Mouse (Mus musculus) cerebellum, adult 9-11 months (tissue): ENCODE measurements around the gene Rbks.
"Not testable (repeated sequence)": the region's sequence is repeated elsewhere in the genome, so short reads cannot be mapped to it uniquely, and the experiment has no call there.

Experiments
- DNase-seq: peaks from one replicate; pipeline ENCODE4 v3.0.0; 2022

Rbks gene

DNA sequence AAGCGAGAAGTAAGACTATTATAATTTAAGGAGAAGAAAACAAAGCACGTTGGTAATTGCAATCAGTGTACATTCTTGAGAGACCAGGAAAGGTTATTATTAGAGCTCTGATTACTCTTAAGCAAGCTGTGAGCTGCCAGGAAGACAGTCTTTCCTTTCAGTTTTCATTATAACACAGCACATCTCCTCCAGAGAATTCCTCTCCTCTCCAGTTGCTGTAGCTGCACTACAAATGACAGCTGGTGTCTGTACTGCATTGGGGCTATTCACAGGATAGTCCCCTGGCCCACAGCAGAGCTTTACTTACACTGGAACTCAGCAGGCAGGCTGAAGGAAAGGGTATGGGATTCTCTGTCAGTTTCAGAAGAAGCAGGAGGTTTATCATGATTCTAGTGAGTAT, 24.0 kb downstream of the Rbks start:
- no peak for DNase-seq

DNA sequence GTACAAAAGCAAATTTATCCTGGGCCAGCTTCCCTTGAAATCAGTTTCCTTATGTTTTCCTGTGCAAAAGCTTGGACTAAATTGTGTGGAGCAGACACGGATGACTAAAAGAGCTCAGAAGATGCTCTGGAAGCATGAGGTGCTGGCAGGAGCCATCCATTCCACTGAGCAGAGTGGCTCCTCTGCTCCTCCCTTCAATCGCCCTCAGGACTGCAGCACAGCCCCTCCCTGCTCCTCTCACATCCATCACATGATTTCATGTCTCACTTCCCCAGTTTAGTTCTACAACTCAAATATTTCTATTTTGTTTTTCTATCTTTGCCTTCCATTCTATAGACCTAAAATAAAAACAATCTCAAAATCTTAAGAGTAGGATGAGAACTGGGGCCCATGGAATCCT, 26.3 kb downstream of the Rbks start:
- DNase-seq = no peak

DNA sequence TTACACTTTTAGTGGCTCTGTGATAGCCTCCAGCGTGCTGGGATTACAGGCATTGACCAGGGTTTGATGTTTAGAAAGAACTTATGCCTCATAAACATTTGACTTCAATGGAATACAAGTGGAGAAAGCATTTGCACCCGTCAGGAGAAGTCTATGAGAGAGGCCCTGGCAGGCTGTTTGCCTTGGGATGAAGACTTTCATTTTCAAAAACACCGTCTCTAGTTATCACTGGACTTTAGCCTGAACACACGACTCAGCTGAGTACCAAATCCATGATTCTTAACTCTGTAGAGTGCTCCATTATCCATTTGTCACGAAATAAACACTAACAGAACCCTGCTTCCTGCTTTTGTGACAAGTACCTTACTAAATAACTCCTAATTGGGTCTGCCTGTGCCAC, 27.4 kb downstream of the Rbks start:
- no peak for DNase-seq

DNA sequence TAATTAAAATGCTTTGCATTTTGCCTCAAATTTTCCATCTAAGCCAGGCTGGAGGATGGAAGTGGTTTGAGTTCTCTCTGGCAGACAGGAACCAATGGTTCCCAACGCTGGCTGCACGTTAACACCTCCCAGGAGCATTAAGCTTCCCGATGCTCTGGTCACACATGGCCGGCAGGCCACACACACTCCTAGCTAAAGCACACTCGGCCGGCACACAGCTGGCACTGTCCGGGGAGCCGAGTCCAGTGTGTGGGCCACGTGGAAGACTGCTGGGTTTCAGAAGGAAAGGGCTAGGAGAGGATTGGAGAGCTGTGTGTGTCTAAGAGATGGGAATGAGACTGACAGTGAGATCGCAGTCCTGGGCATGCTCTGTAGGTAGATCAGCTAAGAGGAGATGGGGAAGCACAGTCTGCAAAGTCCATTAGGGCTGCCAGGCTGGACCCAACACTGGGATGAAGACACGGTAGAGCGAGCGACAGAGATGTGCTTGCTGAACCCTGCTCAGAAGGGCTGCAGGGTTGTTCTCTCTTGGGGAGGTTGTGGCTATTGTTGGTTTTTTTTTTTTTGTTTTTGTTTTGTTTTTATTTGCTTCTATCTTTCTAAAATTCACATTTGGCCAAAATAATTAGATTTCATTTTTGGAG, 29.0 kb downstream of the Rbks start:
- DNase-seq = no peak

DNA sequence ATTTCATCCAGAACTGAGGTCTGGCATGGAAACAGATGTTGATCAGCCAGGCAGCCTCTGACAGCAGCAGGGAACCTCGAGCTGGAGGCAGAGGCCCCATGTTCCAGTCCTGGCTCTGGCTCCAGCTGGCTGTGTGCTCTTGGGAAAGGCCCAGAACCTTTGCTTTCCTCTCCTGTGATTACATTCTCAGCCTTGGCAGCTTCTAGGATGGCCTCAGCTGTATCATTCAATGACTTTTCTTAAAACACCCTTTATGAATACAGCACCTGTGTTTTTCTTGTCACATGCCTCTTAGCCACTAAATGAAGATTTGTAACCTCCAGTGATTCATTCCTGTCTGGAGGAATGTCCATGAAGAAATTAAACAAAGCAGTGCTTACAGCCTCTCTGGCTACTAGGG, 31.3 kb downstream of the Rbks start:
- no peak for DNase-seq

DNA sequence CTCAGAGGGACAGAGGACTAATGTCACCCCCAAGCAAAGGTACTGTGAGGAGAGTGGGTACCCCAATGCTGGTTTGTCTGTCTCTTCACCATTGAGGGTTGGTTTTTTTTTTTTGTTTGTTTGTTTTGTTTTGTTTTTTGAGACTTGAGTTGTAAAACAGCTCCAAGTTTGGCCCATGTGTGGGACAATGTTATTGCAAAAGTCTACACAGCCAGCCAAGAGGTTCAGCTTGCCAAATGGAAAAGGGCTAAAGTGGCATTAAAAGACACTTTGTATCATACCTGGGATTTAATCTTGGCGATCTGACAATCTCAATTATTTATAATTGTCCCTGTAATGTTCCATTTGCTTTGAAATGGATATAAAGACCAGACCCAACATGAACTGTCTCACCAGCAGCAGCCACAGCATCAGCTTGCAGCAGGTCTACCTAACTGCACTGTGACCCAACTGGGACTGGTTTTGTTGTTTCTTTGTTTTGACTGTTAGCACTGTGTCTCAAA, 41.7 kb downstream of the Rbks start:
- no peak for DNase-seq

DNA sequence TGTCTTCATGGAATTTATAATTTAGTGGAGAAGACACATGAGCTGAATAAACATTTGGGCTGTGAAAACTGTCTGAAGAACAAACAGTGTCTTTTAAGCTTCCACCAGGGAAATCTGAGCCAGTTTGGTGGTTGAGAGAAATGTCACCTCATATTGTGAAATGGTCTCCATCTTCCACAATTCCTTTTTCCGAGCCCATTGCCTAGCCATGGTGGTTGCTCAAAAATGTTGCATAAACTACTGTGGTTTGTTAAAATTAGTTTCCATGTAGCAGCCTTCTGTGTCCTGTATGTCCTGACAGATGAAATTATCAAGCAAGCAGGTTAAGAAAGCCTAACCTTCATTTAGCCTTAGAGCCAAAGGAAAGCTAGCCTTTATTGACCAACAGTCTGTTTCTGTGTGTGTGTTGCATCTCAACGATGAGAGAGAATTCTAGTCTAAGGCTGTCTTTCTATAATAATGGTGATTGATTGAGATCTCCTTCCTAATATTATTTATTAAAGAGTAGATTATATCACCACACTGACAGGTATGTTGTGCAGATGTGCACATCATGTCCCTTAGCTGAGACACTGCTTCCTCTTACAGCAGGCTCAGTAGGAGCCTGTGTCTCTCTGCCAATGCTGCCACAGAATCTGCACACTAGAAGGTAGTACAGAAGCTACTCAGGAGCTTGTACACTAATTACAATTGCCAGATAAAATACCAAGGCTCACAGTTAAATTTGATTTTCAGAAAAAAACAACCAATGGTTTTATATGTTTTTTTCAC, 46.7 kb downstream of the Rbks start:
- DNase-seq = no peak

DNA sequence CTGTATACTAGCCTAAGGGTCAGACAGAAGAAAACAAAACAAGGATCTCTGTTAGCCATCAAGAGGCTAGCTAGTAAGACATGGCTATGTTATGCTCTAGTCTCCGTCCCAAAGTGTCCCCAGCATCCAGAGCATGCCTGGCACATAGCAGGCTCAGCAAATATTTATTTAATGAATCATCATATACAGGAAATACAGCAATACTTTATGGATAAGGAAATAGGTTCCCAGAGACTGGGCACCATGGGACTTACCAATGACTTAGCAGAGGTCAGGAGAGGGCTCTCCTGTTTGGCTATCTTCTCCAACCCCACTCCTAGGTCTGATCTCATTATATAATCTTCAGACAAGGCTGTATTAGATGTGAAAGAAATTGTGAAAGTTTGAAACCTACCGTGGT, 50.1 kb downstream of the Rbks start:
- no peak for DNase-seq

DNA sequence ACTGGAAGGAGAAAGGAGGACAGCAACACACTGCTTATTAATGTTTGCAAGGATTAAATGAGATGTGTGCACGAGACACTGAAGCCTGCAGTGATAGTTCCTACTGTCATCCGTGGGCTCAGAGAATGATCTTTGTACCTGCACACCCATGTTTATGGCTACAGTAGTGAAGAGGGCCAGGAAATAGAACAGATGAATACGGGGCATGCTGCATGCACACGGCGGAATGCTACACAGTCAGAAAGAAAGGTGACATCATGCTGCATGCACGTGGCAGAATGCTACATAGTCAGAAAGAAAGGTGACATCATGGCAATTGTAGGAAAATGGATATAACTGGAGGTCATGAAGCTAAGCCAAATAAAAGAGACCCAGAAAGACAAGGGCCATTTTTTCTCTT, 50.9 kb downstream of the Rbks start:
- DNase-seq = no peak

DNA sequence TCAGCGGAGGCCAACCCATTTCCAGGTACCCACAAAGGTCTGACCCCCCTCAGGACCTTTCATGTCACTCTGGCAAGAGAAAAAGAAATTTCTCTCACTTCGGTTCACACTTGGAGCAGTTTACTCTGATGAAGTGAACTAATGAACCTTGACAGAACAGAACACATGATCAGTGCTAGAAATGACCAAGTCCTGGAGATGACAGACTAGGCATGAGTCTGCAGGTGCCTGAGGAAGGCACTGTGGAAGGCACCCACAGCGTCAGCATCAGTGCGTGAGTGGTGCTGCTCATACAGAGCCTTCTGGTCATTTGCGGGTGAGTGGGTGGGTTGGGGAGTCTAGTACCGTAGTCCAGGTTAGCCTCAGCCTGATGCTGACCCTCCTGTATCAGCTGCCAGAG, 51.6 kb downstream of the Rbks start:
- DNase-seq = no peak

DNA sequence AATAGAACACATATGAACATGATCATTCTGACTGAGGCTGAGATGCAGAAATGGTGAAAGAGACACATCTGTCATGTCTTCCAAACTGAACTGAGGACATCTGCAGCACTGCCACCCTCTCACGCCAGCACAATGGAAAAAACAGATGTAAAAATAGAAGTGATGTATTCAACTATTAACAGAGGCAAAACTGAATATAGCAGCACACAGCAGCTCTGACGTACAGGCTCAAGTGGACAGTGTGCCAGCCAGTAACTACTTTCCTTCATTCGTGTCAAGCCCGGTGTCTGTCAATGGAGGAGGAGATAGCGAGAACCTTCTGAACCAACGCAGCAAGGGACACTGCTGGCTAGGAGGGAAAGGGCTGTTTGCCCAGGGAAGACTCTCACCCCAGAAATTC, 52.6 kb downstream of the Rbks start:
- DNase-seq = no peak

DNA sequence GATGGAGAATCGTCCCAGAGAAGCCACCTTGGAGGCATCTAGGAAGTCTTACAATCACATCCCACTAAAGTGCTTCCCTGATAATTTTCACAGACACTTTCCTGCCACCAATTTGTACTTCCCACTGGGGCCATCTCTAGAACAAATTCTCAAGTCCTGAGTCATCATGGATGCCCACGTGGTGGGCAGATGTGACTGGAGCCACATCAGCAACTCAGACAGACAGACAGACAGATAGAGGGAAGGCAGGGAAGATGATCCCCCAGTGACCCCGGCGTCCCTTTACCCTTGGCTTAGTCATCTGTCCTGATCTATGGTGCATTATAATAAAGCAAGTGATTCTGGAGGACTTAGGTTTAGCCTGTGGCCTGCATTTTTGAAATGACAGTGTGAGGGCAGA, 53.2 kb downstream of the Rbks start:
- DNase-seq = no peak

DNA sequence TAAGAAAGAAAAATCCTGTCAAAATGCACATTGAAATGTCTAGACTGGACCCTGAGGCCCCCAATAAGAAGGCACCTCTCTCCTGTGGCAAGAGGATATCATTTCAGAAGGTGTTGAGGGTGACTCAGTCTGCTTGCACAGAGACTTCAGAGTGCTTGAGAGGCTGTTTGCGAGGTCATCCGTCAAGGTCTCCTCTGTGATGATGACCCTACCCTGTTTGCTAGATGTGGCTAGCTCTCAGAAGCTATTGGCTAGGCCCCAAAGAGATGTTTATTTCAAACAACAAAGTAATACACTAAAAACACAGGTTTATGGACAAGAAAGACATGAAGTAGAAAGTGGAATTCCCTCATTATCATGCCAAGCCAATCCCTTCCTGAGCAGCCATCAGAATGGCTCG, 55.1 kb downstream of the Rbks start:
- no peak for DNase-seq

DNA sequence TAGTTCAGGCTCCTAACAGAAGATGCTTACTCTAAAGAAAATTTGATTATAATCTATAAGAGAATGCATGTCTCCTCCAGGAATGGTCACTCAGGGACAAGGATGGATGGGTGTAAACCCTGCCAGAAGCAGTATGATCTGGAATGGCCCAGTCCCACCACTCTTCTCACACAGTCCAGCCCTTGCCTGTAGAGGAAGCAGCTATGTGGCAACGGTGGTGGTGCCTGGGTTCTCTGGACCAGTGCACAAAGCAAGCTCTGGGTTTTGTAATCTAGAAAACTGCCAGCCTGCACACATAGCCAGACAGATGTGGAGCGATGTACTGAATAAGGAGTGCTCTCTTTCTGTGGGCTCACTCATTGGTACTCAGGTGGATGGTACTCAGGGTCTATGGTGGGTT, 56.9 kb downstream of the Rbks start:
- DNase-seq = no peak

DNA sequence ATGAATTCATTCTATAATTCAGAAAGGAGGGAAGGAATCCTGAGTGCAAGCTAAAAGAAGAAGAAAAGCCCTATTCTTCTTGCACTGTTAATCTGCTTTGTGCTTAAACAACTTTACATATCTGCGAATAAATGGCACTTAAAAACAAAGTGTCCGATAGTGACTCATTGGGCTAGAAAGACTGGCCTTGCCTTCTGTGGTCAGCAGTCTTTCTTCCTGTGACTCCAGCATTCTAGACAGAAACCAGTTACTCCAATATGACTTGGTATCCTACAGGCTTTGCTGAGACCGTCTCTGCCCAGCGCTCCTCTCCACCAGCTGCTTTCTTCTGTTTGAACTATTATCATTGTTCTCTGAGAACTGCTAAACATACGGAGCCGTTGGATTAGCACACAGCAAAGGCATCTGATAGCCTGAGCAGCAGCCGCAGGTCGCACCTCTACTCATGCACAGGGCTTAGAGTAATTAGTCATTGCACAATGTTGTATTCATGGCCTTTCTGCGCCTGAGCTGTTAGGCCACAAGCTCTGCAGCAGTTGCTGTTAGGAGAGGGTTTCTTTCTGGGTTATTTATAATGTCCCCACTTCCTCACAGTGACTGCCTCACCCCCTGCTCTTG, 60.7 kb downstream of the Rbks start:
- no peak for DNase-seq

DNA sequence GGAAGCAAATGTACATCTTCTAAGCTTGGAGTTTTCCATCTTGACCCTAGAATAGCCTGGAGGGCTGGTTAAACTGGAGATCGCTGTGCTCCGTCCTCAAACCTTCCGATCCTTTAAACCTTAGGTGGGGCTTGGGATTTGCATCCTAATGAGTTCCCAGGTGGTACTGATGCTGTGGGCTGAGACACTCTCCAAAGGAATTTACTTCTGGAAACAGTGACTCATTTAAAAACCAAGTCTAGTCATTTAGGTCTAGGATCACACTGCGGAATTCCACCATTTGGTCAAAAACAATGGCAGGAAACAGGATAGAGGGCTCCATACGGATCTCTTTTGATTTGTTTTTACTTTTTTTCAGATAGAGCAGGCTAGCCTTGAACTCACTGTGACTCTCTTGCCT, 62.7 kb downstream of the Rbks start:
- no peak for DNase-seq

DNA sequence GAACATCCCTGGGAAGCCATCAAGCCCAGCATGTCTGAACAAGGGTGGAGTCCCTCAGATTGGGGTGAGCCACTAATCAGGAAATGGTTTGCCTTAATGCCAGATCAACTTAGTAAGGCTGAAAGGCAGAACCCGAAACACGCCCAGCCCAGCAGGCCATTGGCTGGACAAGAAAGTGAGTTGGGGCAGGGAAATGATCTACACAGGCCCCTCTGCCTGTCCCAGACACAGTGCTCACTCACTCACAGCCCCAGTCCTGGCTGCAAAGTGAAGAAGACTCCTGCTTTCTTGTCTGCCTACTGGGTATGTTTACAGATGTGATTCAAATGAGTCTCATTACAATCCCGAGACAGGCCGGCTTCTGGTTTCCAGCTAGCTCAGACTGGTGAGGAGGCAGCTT, 63.3 kb downstream of the Rbks start:
- no peak for DNase-seq

DNA sequence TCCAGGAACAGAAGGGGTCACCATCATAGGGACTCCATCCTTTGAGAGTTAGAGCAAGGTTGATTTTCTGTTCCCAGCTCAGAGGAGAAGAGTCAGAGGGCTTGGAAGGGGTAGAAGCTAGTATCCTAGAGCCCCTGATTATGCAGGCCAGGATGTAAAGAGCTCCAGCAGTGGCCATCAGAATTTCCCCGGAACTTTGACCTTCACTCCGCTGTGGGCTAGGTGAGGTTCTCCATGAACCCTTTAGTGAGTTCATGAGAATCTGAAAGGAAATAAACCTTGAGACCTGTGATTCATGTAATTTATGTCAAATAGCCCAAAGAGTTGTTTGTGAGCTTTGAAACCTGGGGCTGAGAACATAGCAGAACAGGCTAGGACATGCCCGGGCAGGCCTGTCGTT, 66.3 kb downstream of the Rbks start:
- not testable (repeated sequence) for DNase-seq

DNA sequence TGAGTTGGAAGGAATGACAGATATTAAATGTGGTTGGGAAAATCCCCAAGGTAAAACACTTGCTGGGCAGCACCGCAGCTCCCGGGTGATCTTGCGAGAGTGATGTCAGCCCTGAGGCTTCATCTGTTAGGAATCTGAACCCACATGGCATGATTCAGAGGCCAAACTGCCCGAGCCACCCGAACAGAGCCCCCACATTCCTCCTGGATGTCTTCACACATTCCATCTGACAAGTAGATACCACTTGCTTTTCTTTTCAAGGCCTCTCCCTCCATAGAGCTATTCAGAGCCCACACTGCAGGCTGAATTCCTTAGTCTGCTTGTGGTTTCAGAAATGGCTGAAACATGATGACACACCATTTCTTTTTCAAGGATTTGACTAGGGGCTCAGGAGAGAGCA, 67.4 kb downstream of the Rbks start:
- DNase-seq = no peak

DNA sequence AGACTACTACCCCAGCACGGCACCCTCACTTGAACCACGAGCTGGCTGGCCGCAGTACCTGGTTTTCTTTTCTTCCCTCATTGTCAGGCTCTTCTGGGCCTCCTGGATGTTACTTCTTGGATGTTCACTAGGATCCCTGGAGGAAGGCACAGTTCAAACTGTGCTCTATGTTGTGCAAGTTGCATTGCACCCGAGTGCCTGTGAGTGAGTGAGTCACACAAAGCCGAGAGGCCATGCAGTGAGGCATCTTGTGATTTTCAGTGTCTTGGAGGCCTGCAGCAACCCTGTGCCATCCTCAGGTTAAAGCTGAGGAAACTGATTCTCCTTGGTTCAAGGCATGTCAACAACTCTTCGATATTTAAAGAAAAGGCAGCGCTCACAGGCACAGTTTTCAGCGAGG, 68.9 kb downstream of the Rbks start:
- no peak for DNase-seq

DNA sequence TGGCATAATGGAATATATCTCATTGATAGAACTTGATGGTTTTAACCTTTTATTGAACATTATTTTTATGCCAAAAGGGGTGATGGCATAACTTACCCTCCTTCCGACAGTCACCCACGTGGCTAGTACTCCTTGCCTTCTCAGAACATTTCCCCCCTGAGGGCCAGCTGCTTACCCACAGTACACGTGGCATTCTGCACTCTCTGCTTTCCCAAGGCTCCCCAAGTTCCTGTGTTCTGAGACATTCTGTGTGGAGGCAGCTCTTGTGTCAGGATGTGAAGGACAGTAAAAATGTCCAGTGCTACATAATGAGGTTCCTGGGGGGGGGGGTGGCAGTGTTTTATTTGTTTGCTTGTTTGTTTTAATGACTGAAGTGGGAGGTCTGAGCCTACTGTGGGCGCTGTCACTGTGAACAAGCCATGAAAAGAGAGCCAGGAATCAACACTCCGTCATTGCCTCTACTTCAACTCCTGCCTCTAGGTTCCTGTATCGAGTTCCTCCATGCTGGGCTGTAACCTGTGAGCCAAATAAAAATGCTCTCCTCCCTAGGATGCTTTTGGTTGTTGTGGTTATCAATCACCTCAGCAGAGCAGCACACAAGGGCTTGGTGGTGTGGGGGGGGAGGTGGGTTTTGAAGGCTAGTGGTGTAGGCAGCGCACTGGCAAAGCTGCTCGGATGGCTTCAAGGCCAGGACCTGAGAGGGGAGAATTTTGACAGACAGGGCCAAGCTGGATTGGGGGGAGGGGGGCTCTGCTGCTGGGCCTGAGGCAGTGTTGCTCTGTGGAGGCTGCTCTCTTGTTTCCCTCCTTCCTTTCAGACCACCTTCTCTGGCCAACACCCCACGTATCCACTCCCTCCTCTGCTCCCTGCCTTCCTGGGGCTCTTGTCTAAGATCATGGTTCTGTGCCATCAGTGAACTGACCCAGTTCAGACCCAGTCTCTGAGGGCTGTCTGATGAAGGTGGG, 69.6 kb downstream of the Rbks start:
- no peak for DNase-seq

DNA sequence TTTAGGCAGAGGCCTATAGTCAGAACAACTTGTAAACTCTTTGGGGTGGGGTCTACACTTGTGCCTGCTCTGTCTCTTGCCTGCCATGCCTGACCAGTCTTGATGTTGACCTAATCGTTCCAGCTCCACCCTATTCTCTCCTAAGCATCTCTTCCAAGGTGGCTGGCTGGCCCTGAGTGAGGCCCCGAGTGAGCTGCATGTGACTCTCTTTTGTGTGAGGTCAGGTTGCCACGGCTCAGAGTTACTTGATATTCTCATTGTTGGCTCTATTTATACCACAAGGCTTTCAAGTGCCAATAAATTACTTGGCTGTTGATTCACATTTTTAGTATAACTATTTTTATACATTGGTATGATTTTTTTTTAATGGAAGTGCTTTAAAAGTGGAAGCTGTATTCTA, 70.3 kb downstream of the Rbks start:
- no peak for DNase-seq

DNA sequence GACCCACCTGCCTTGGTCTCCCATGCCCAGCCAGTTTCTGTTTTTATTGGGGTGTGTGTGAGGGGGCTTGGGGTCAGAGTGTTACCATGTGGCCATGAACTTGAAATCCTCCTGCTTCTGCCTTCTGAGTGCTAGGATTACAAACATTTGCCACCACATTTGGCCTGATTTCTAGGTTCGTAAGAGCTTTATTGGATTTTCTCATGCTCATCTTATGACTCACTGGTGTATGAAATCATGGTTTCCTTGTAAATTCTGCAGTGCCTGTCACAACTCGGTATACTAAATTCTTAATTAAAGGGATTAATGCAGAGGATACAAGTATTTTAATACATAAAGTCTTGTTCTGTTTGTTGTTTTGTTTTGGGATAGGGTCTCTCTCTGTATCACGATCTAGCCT, 77.1 kb downstream of the Rbks start:
- no peak for DNase-seq
